Mouse (Mus musculus) limb, embryonic 15.5 days (tissue): ENCODE measurements around the gene Dsp. TPM values are rescaled to one million over a fixed set of nuclear protein-coding genes. Genes with fewer than 3 reads are reported as not detected.

Source experiments
- ATAC-seq: fragments of 200-750 bp; cut with Nextera tagmentation; 2 replicates; pipeline ENCODE4 v1.8.0; 2017; ENCODE audit warnings: low read depth, moderate TSS enrichment; ENCODE audit not compliant: insufficient number of reproducible peaks, low FRiP score, low TSS enrichment
- H3K27ac ChIP-seq: fragments of 300-500 bp; sonication (generic); 2 replicates; pipeline ENCODE4 v1.5.1; 2015; ENCODE audit warnings: moderate library complexity, mild to moderate bottlenecking, inconsistent platforms
- H3K27me3 ChIP-seq: fragments of 300-500 bp; sonication (generic); 2 replicates; pipeline ENCODE4 v1.6.1; 2015; ENCODE audit warnings: inconsistent platforms
- H3K36me3 ChIP-seq: fragments of 300-500 bp; sonication (generic); 2 replicates; pipeline ENCODE4 v1.6.1; 2015; ENCODE audit warnings: inconsistent platforms
- H3K4me1 ChIP-seq: fragments of 300-500 bp; sonication (generic); 2 replicates; pipeline ENCODE4 v1.6.1; 2015; ENCODE audit warnings: inconsistent platforms
- H3K4me2 ChIP-seq: fragments of 300-500 bp; sonication (generic); 2 replicates; pipeline ENCODE4 v1.6.1; 2015; ENCODE audit warnings: mild to moderate bottlenecking, inconsistent platforms
- H3K4me3 ChIP-seq: fragments of 300-500 bp; sonication (generic); 2 replicates; pipeline ENCODE4 v1.5.1; 2015; ENCODE audit warnings: mild to moderate bottlenecking, inconsistent platforms
- H3K9ac ChIP-seq: fragments of 300-500 bp; sonication (generic); 2 replicates; pipeline ENCODE4 v1.6.1; 2015; ENCODE audit warnings: inconsistent platforms
- H3K9me3 ChIP-seq: fragments of 300-500 bp; sonication (generic); 2 replicates; pipeline ENCODE4 v1.6.1; 2016; ENCODE audit warnings: inconsistent platforms
- WGBS: fragments of 180-500 bp; shearing (Covaris S2); methylation state at CpG from one replicate; pipeline ENCODE4 v1.1.7; 2015; 5-methylcytosine and 5-hydroxymethylcytosine counted together
- polyA plus RNA-seq: library from polyadenylated mRNA; unstranded; fragments of >200 nt; fragmentation: Nextera tagmentation; extraction: Ambion mirVana; gene quantifications from 2 replicates; pipeline ENCODE4 v1.2.1, GENCODE M21; 2015

Dsp gene
- polyA plus RNA-seq: 59.1 and 65.0 TPM in 2 replicates

- Histone ChIP-seq H3K27ac (peak within 1 kb of the TSS; percentile 67), H3K27me3 (peaks cover 54% of the 10 kb centered on the region)
- under 1% methylated on average over 49 of the region's 58 CpGs for WGBS
These were observed at the start of gene Dsp for GRCm38 (mm10) chr13:38151069-38151588. Gene Dsp, plus strand, starts transcription at chr13:38151294.

GRCm38 (mm10) chr13:38103406-38103805 is 47.7 kb upstream of the Dsp start:
- Histone ChIP-seq H3K36me3 (no peaks in the 10 kb centered on the region), H3K27ac (no peak overlapping the region; the same call in 1 of the 2 replicates), H3K9ac (no peak overlapping the region), H3K4me1 (no peaks in the 10 kb centered on the region), H3K4me3 (no peak overlapping the region), H3K27me3 (no peaks in the 10 kb centered on the region), H3K9me3 (no peaks in the 10 kb centered on the region), H3K4me2 (no peak overlapping the region)
- no peak for ATAC-seq
- WGBS: 45% methylated on average over 4 of the region's 4 CpGs

More at GRCm38 (mm10) chr13:38151069-38151588, at the start of gene Dsp:
- H3K4me2 ChIP-seq: peak within 1 kb of the TSS; percentile 93
- peak within 1 kb of the TSS; percentile 31 for H3K9ac ChIP-seq
- peaks cover 25% of the 10 kb centered on the region for H3K4me1 ChIP-seq
- H3K36me3 ChIP-seq: no peaks in the 10 kb centered on the region
- ATAC-seq: peak; percentile 49; the same call in 1 of the 2 replicates
- no peaks in the 10 kb centered on the region for H3K9me3 ChIP-seq
- H3K4me3 ChIP-seq: peak within 1 kb of the TSS; percentile 50

- WGBS: 79% methylated on average over 10 of the region's 10 CpGs
- no peak overlapping the region for H3K9ac ChIP-seq
- ATAC-seq: no peak
- H3K9me3 ChIP-seq: no peaks in the 10 kb centered on the region
- no peaks in the 10 kb centered on the region for H3K36me3 ChIP-seq
- H3K4me2 ChIP-seq: no peak overlapping the region
- H3K27ac ChIP-seq: no peak overlapping the region
- H3K4me1 ChIP-seq: no peaks in the 10 kb centered on the region
- no peaks in the 10 kb centered on the region for H3K27me3 ChIP-seq
- no peak overlapping the region for H3K4me3 ChIP-seq
These were observed 46.6 kb upstream of the Dsp start for GRCm38 (mm10) chr13:38104501-38104900.

GRCm38 (mm10) chr13:38109081-38109480 is 42.0 kb upstream of the Dsp start:
- Histone ChIP-seq H3K4me3 (no peak overlapping the region), H3K9ac (no peak overlapping the region), H3K9me3 (no peaks in the 10 kb centered on the region), H3K4me1 (no peaks in the 10 kb centered on the region), H3K36me3 (no peaks in the 10 kb centered on the region), H3K27me3 (no peaks in the 10 kb centered on the region), H3K27ac (no peak overlapping the region), H3K4me2 (no peak overlapping the region)
- WGBS: 79% methylated on average over 9 of the region's 9 CpGs
- ATAC-seq: no peak

GRCm38 (mm10) chr13:38122321-38122720 is 28.8 kb upstream of the Dsp start:
- no peaks in the 10 kb centered on the region for H3K27me3 ChIP-seq
- H3K9ac ChIP-seq: no peak overlapping the region
- WGBS: 81% methylated on average over 9 of the region's 9 CpGs
- ATAC-seq: no peak
- no peak overlapping the region for H3K27ac ChIP-seq
- H3K9me3 ChIP-seq: no peaks in the 10 kb centered on the region
- H3K4me2 ChIP-seq: no peak overlapping the region
- H3K4me1 ChIP-seq: no peaks in the 10 kb centered on the region
- no peaks in the 10 kb centered on the region for H3K36me3 ChIP-seq
- no peak overlapping the region for H3K4me3 ChIP-seq

GRCm38 (mm10) chr13:38123666-38124065 is 27.4 kb upstream of the Dsp start:
- Histone ChIP-seq H3K27me3 (no peaks in the 10 kb centered on the region), H3K4me3 (no peak overlapping the region), H3K9ac (no peak overlapping the region), H3K4me2 (no peak overlapping the region), H3K4me1 (no peaks in the 10 kb centered on the region), H3K36me3 (no peaks in the 10 kb centered on the region), H3K27ac (peak overlapping the region; percentile 8; the same call in 1 of the 2 replicates), H3K9me3 (no peaks in the 10 kb centered on the region)
- ATAC-seq: no peak
- 70% methylated on average over 4 of the region's 4 CpGs for WGBS

- no peak overlapping the region for H3K4me2 ChIP-seq
- no peaks in the 10 kb centered on the region for H3K36me3 ChIP-seq
- no peaks in the 10 kb centered on the region for H3K9me3 ChIP-seq
- H3K4me1 ChIP-seq: no peaks in the 10 kb centered on the region
- H3K27me3 ChIP-seq: no peaks in the 10 kb centered on the region
- no peak overlapping the region for H3K9ac ChIP-seq
- H3K4me3 ChIP-seq: no peak overlapping the region
- H3K27ac ChIP-seq: peak overlapping the region; percentile 28; the same call in 1 of the 2 replicates
- no peak for ATAC-seq
- 59% methylated on average over 3 of the region's 3 CpGs for WGBS
These were observed 23.4 kb upstream of the Dsp start for GRCm38 (mm10) chr13:38127683-38128082.

GRCm38 (mm10) chr13:38128246-38128645 is 22.8 kb upstream of the Dsp start:
- H3K36me3 ChIP-seq: no peaks in the 10 kb centered on the region
- H3K4me2 ChIP-seq: no peak overlapping the region
- H3K9ac ChIP-seq: no peak overlapping the region
- H3K4me1 ChIP-seq: no peaks in the 10 kb centered on the region
- H3K9me3 ChIP-seq: no peaks in the 10 kb centered on the region
- peak overlapping the region; percentile 47; the same call in 1 of the 2 replicates for H3K27ac ChIP-seq
- H3K4me3 ChIP-seq: no peak overlapping the region
- WGBS: 45% methylated on average over 3 of the region's 3 CpGs
- ATAC-seq: no peak
- no peaks in the 10 kb centered on the region for H3K27me3 ChIP-seq

- Histone ChIP-seq H3K27me3 (no peaks in the 10 kb centered on the region), H3K36me3 (no peaks in the 10 kb centered on the region), H3K4me1 (no peaks in the 10 kb centered on the region), H3K4me2 (no peak overlapping the region), H3K9ac (no peak overlapping the region), H3K27ac (no peak overlapping the region), H3K9me3 (no peaks in the 10 kb centered on the region), H3K4me3 (no peak overlapping the region)
- no peak for ATAC-seq
- whole genome bisulfite sequencing: 75% methylated on average over 2 of the region's 2 CpGs
These were observed 21.6 kb upstream of the Dsp start for GRCm38 (mm10) chr13:38129492-38129891.

GRCm38 (mm10) chr13:38130116-38130515 is 21.0 kb upstream of the Dsp start:
- no peak overlapping the region for H3K4me3 ChIP-seq
- WGBS: 92% methylated on average over 9 of the region's 9 CpGs
- no peak overlapping the region for H3K9ac ChIP-seq
- ATAC-seq: no peak
- H3K27me3 ChIP-seq: no peaks in the 10 kb centered on the region
- no peaks in the 10 kb centered on the region for H3K36me3 ChIP-seq
- no peak overlapping the region for H3K4me2 ChIP-seq
- H3K9me3 ChIP-seq: no peaks in the 10 kb centered on the region
- no peaks in the 10 kb centered on the region for H3K4me1 ChIP-seq
- H3K27ac ChIP-seq: no peak overlapping the region

- Histone ChIP-seq H3K4me1 (no peaks in the 10 kb centered on the region), H3K4me3 (no peak overlapping the region), H3K27me3 (no peaks in the 10 kb centered on the region), H3K4me2 (no peak overlapping the region), H3K9ac (no peak overlapping the region), H3K36me3 (no peaks in the 10 kb centered on the region), H3K9me3 (no peaks in the 10 kb centered on the region), H3K27ac (no peak overlapping the region)
- no peak for ATAC-seq
- 39% methylated on average over 7 of the region's 7 CpGs for WGBS
These were observed 18.0 kb upstream of the Dsp start for GRCm38 (mm10) chr13:38133016-38133528.

GRCm38 (mm10) chr13:38140521-38140920 is 10.6 kb upstream of the Dsp start:
- Histone ChIP-seq H3K27me3 (no peaks in the 10 kb centered on the region; the same call in 1 of the 2 replicates), H3K4me3 (no peak overlapping the region), H3K9ac (no peak overlapping the region), H3K4me2 (no peak overlapping the region), H3K9me3 (no peaks in the 10 kb centered on the region), H3K36me3 (no peaks in the 10 kb centered on the region), H3K27ac (no peak overlapping the region), H3K4me1 (peaks cover 3% of the 10 kb centered on the region; the same call in 1 of the 2 replicates)
- no peak for ATAC-seq
- 53% methylated on average over 1 of the region's 1 CpGs for WGBS
